Mouse (Mus musculus): ENCODE data around the gene Pot1a.

DNA sequence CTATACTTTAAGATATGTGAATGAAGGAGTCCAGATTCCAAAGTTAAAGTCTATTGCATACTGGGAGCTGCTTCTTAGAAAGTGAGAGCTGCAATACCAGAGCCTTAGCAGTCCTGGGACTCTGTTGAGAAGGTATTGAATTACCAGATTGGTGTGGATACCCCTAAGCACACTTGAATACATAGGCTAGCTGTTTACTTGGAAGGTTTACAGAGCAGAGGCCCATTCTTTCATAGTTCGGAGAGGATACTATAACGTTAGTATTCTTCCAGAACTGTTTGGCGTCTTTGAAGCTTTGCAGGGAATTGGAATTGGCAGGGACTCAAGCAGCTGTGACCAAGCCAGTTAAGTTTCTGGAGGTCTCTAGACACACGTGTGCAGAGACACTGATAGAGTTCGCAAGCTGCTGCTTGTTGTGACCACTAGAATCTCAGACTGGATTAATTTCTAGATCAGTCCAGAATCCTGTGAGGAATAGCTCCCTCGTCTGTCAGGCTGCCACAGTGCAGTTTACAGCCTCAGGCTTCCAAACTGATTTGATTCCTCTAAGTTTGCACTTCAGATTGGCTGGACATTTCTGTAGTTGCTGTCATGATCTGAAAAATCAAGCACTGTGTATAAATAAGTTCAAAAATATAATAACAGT lies 99.7 kb downstream of the Pot1a start:
- TF ChIP-seq ZC3H11A (IDR thresholded peaks at IDR 0.05; ENCODE audit: low read depth, low read length) (no peak), CTCF (conservative IDR thresholded peaks at IDR 0.05 in 1 of 2, IDR thresholded peaks at IDR 0.05 in 1 of 2; ENCODE audit: low read depth in 2 of 2, low read length in 2 of 2) (peak in 1 of 2 experiments; percentile 66; a peak in 2 of 4 replicates), CHD2 (IDR thresholded peaks at IDR 0.05; ENCODE audit: low read length) (no peak), EP300 (IDR thresholded peaks at IDR 0.05; ENCODE audit: low read length) (no peak), POLR2A (IDR thresholded peaks at IDR 0.05; ENCODE audit: low read depth, low read length) (no peak), USF2 (conservative IDR thresholded peaks at IDR 0.05; ENCODE audit: low read depth, low read length) (no peak), ZMIZ1 (IDR thresholded peaks at IDR 0.05; ENCODE audit: low read depth, low read length) (no peak), MEF2A (IDR thresholded peaks at IDR 0.05; ENCODE audit: borderline replicate concordance, low read depth, low read length) (no peak), E2F4 (IDR thresholded peaks at IDR 0.05; ENCODE audit: insufficient replicate concordance, low read depth, low read length) (no peak), IRF4 (IDR thresholded peaks at IDR 0.05; ENCODE audit: low read depth, low read length) (no peak), USF1 (IDR thresholded peaks at IDR 0.05; ENCODE audit: low read depth, low read length) (no peak), TBP (conservative IDR thresholded peaks at IDR 0.05; ENCODE audit: low read depth, low read length) (no peak), MAX (IDR thresholded peaks at IDR 0.05; ENCODE audit: low read length) (no peak), ETS1 (conservative IDR thresholded peaks at IDR 0.05; ENCODE audit: low read depth, low read length) (no peak)
